Mouse (Mus musculus): Measurements from ENCODE around the gene Hormad2. TPM values are rescaled to one million over a fixed set of nuclear protein-coding genes. Genes with fewer than 3 reads are reported as not detected.

Hormad2 gene
- polyA plus RNA-seq, 1 experiment from 2014 or later = 0.21 TPM

DNA sequence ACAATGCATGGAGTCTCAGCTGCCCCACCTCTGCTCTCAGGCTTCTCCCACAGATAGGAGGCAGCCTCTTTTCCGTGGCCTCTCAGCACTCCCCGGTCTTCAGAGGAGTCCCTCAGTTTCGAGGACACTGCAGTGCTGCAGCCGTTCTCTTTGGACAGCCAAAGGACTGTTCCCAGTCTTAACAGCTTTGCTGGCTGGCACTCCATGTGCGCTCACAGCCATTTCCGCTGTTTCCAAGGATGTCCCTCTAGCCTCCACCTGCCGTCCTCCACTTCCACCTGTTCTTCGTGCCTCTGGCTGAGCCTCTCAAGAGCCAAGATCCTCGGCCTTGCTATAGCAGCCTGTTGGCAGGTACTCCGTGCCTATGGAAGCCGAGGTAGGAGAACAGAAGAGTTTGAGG, 117.4 kb downstream of the Hormad2 start:
- no peaks in the 10 kb centered on the region for H3K27me3 ChIP-seq (replicated peaks; ENCODE audit: control insufficient read depth, insufficient read depth, low read length)
- no peaks in the 10 kb centered on the region for H3K4me1 ChIP-seq (replicated peaks; ENCODE audit: control insufficient read depth, insufficient read depth, low read length)
- no peak for ATAC-seq
- H3K4me3 ChIP-seq (ENCODE audit: low read depth, low read length) = no peak overlapping the region
- no peaks in the 10 kb centered on the region for H3K9me3 ChIP-seq (ENCODE audit: control insufficient read depth)
- H3K27ac ChIP-seq (ENCODE audit: low read depth, low read length) = no peak overlapping the region
- no peak overlapping the region for H3K9ac ChIP-seq (ENCODE audit: low read depth, low read length)
- TF ChIP-seq CTCF (IDR thresholded peaks at IDR 0.05; ENCODE audit: low read depth) = no peak
- WGBS = 70% methylated on average over 11 of the region's 11 CpGs
- no peaks in the 10 kb centered on the region for H3K36me3 ChIP-seq (ENCODE audit: control insufficient read depth, insufficient read depth)
- H3K4me2 ChIP-seq (replicated peaks; ENCODE audit: low read depth) = no peak overlapping the region

DNA sequence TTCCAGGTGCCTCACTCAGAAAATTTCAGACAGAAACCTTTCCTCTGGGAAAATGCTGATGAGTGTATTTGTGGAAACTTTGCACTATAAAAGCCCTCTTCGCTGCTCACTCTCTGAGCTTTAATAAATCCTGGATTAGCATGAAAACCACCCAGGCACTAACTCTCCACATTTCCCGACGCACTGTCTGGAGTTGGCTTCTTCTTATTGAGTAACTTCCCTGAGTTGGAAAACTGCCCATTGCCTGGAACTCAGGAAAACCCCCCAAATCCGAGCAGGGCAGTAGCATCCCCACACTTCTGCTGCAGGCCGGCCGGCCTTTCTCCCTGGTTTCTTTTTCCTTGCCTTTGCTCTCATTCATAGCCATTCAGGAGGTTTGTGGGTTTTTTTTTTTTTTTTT, 118.0 kb downstream of the Hormad2 start:
- Histone ChIP-seq H3K4me1 (replicated peaks; ENCODE audit: control insufficient read depth, insufficient read depth, low read length) (no peaks in the 10 kb centered on the region), H3K9ac (ENCODE audit: low read depth, low read length) (no peak overlapping the region), H3K36me3 (ENCODE audit: control insufficient read depth, insufficient read depth) (no peaks in the 10 kb centered on the region), H3K4me2 (replicated peaks; ENCODE audit: low read depth) (no peak overlapping the region), H3K27me3 (replicated peaks; ENCODE audit: control insufficient read depth, insufficient read depth, low read length) (no peaks in the 10 kb centered on the region), H3K4me3 (ENCODE audit: low read depth, low read length) (no peak overlapping the region), H3K27ac (ENCODE audit: low read depth, low read length) (no peak overlapping the region), H3K9me3 (ENCODE audit: control insufficient read depth) (no peaks in the 10 kb centered on the region)
- WGBS = 67% methylated on average over 6 of the region's 6 CpGs
- ATAC-seq = no peak
- TF ChIP-seq CTCF (IDR thresholded peaks at IDR 0.05; ENCODE audit: low read depth) = no peak

DNA sequence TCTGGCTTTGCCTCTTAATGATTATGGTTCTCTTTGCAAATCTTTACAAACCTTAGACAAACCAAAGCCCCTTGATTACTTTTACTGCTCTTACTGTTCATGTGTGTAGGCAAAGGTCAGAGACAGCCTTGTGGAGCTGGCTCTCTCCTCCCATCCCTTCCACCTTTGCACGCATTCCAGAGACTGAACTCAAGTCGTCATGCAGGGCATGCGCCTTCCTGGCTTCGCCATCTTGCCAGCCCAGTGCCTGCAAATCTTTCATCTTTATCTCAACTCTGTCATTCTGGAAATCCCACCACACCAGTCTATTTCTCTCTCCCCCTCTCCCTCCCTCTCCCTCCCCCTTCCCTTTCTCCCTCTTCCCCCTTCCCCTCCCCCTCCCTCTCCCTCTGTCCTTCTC, 120.0 kb downstream of the Hormad2 start:
- Histone ChIP-seq H3K27me3 (replicated peaks; ENCODE audit: control insufficient read depth, insufficient read depth, low read length) (no peaks in the 10 kb centered on the region), H3K36me3 (ENCODE audit: control insufficient read depth, insufficient read depth) (no peaks in the 10 kb centered on the region), H3K4me1 (replicated peaks; ENCODE audit: control insufficient read depth, insufficient read depth, low read length) (no peaks in the 10 kb centered on the region), H3K4me2 (replicated peaks; ENCODE audit: low read depth) (no peak overlapping the region), H3K9me3 (ENCODE audit: control insufficient read depth) (no peaks in the 10 kb centered on the region), H3K4me3 (ENCODE audit: low read depth, low read length) (no peak overlapping the region), H3K27ac (ENCODE audit: low read depth, low read length) (no peak overlapping the region), H3K9ac (ENCODE audit: low read depth, low read length) (no peak overlapping the region)
- ATAC-seq = no peak
- no peak for TF ChIP-seq CTCF (IDR thresholded peaks at IDR 0.05; ENCODE audit: low read depth)
- 39% methylated on average over 4 of the region's 4 CpGs for WGBS

DNA sequence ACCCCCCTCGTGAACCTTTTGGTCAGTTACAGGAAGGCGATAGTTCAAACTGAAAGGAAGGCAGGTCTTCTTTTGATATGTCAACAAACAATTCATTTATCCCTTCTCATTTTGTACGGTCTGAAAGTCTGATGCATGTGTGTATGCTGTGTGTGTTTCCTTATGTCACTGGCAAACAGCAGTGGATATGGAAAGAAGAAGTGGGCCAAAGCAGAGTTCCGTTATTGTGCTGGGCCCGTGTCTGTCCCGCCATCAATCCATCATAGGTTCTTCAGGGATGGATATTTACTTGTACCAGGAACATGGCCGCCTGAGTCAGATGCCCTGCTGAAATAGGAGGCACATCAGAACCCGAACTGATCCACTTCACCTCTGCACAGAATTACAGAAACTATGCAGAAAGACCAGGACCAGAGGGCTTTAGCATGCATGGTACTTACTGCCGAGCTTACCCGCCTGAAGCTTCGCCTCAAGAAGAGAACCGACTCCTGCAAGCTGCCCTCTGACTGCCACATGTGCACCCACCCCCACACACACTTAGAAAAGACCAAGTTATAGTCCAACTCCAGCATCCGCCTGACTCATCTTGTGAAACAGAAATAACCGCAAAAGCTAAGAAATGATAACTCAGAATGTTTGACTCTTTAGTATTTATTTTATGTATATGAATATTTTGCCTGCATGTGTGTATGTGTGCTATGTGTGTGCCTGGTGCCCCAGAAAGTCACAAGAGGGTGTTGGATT, 121.5 kb downstream of the Hormad2 start:
- ATAC-seq = no peak

DNA sequence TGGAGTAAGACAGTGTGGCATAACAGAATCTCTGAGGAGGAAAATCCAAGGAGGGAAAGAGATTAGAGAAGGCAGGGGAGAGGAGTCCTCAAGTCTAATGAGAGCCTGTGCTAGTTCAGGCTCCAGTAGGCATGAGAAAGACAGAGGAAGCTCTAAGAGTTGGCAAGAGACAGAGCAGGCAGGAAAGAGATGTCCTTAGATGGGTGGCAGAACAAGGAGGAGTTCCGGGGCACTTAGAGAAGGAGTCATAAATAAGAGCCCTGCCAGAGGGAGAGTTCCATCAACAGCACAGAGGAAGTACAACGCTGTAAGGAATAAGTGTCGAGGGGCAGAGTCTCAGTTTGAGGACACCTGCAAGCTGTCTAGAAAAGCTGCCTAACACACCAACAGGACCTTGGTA, 122.9 kb downstream of the Hormad2 start:
- Histone ChIP-seq H3K36me3 (ENCODE audit: control insufficient read depth, insufficient read depth) (no peaks in the 10 kb centered on the region), H3K9me3 (ENCODE audit: control insufficient read depth) (no peaks in the 10 kb centered on the region), H3K27ac (ENCODE audit: low read depth, low read length) (no peak overlapping the region), H3K4me1 (replicated peaks; ENCODE audit: control insufficient read depth, insufficient read depth, low read length) (no peaks in the 10 kb centered on the region), H3K4me2 (replicated peaks; ENCODE audit: low read depth) (no peak overlapping the region), H3K27me3 (replicated peaks; ENCODE audit: control insufficient read depth, insufficient read depth, low read length) (no peaks in the 10 kb centered on the region), H3K4me3 (ENCODE audit: low read depth, low read length) (no peak overlapping the region), H3K9ac (ENCODE audit: low read depth, low read length) (no peak overlapping the region)
- no peak for ATAC-seq
- no peak for TF ChIP-seq CTCF (IDR thresholded peaks at IDR 0.05; ENCODE audit: low read depth)
- WGBS = 54% methylated on average over 3 of the region's 3 CpGs

More for the DNA sequence above, 121.5 kb downstream of the Hormad2 start:
- Histone ChIP-seq H3K4me3 (ENCODE audit: low read depth, low read length) (no peak overlapping the region), H3K4me1 (replicated peaks; ENCODE audit: control insufficient read depth, insufficient read depth, low read length) (no peaks in the 10 kb centered on the region), H3K27ac (ENCODE audit: low read depth, low read length) (no peak overlapping the region), H3K9me3 (ENCODE audit: control insufficient read depth) (no peaks in the 10 kb centered on the region), H3K9ac (ENCODE audit: low read depth, low read length) (no peak overlapping the region), H3K4me2 (replicated peaks; ENCODE audit: low read depth) (no peak overlapping the region), H3K36me3 (ENCODE audit: control insufficient read depth, insufficient read depth) (no peaks in the 10 kb centered on the region), H3K27me3 (replicated peaks; ENCODE audit: control insufficient read depth, insufficient read depth, low read length) (no peaks in the 10 kb centered on the region)
- 86% methylated on average over 14 of the region's 14 CpGs for WGBS
- no peak for TF ChIP-seq CTCF (IDR thresholded peaks at IDR 0.05; ENCODE audit: low read depth)

DNA sequence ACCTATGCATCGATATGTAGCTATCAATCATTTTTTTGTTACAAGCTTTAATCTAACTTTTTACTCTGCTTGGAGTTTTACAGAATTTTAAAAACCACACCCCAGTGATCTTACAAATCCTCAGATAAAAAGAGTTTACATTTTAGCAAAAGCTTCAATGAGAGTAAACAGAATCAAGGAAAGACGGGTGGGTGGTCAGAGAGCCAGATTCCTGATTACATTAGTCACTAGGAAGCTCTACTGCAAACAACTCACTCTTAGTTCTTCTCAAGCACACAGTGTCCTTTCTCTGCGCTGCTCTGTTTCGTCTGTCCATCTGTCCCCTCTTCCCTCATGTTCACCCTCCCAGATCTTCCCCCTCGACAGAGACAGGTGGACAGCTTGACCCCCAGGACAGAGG, 123.6 kb downstream of the Hormad2 start:
- TF ChIP-seq CTCF (IDR thresholded peaks at IDR 0.05; ENCODE audit: low read depth) = no peak
- H3K27ac ChIP-seq (ENCODE audit: low read depth, low read length) = no peak overlapping the region
- no peak overlapping the region for H3K4me2 ChIP-seq (replicated peaks; ENCODE audit: low read depth)
- no peak for ATAC-seq
- no peak overlapping the region for H3K4me3 ChIP-seq (ENCODE audit: low read depth, low read length)
- H3K9ac ChIP-seq (ENCODE audit: low read depth, low read length) = no peak overlapping the region
- H3K4me1 ChIP-seq (replicated peaks; ENCODE audit: control insufficient read depth, insufficient read depth, low read length) = no peaks in the 10 kb centered on the region
- H3K9me3 ChIP-seq (ENCODE audit: control insufficient read depth) = no peaks in the 10 kb centered on the region
- H3K27me3 ChIP-seq (replicated peaks; ENCODE audit: control insufficient read depth, insufficient read depth, low read length) = no peaks in the 10 kb centered on the region
- 39% methylated on average over 5 of the region's 5 CpGs for WGBS
- no peaks in the 10 kb centered on the region for H3K36me3 ChIP-seq (ENCODE audit: control insufficient read depth, insufficient read depth)

Measured in intestine, postnatal 0 days (tissue).